Mouse (Mus musculus): ENCODE measurements around the gene Sned1. TPM values are rescaled to one million over a fixed set of nuclear protein-coding genes. Genes with fewer than 3 reads are reported as not detected.
A peak's percentile ranks its signal among the peaks of the same experiment; 100 is the strongest.
"Not testable (repeated sequence)": the region's sequence is repeated elsewhere in the genome, so short reads cannot be mapped to it uniquely, and the experiment has no call there.

Sned1 gene
- total and polyA plus RNA-seq, 3 experiments = 0.22 TPM; not detected in 2

DNA sequence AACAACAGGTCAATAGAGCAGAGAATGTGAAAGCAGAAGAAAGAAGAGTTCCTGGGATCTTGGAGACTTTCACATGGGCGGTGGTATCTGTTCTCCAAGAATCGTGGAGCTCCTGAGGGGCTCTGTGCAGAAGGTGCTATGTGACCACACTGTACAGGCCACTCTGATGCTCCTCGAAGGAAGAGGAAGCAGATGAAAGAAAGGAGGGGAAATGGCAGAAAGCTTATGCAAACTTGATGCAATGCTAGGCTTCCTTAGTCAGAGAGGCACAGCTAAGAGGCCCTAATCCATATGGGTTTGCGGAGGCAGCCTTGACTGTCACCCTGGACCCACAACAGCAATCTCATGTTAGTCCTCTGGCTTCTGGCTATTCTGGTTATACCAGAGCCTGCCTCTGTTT, 55.3 kb downstream of the Sned1 start:
- Histone ChIP-seq H3K27me3 (ENCODE audit: insufficient read depth, low read length) (peaks cover 12% of the 10 kb centered on the region), H3K4me1 (ENCODE audit: insufficient read depth, low read depth, low read length) (no peaks in the 10 kb centered on the region), H3K4me3 (ENCODE audit: low read depth, low read length) (no peak overlapping the region), H3K9me3 (replicated peaks) (no peaks in the 10 kb centered on the region), H3K36me3 (replicated peaks) (peaks cover 6% of the 10 kb centered on the region)
- TF ChIP-seq GATA1 (IDR thresholded peaks at IDR 0.05; ENCODE audit: borderline replicate concordance, low read length) (no peak), GATA2 (IDR thresholded peaks at IDR 0.05; ENCODE audit: borderline replicate concordance, low read depth, low read length) (no peak), CTCF (IDR thresholded peaks at IDR 0.05; ENCODE audit: low read depth, low read length) (no peak), TAL1 (conservative IDR thresholded peaks at IDR 0.05; ENCODE audit: low read depth, low read length) (no peak), POLR2AphosphoS5 (IDR thresholded peaks at IDR 0.05; ENCODE audit: insufficient replicate concordance, low read depth, low read length) (no peak)
- no peak for ATAC-seq (ENCODE audit: extremely low read depth, insufficient number of reproducible peaks, low FRiP score, poor library complexity, severe bottlenecking)
- no peak for DNase-seq (ENCODE audit: low spot score)

DNA sequence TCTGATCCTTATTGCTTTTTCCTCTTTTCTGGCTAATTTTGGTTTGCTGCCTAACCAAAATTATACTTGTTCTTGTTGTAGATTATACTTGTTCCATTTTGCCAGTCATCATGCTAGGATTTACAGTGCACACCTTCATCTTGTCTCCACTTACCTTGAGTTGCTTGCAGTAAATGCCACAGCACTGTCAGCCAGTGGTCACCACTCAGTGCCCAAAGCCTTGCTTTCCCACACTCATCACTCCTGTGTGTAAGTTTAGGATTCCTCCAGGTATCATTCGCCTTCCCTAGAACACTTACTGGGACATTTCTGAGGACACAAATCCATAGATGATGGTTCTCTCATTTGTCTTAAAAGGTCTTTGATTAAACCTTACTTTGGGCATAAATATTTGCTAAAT, 56.0 kb downstream of the Sned1 start:
- no peak for DNase-seq (ENCODE audit: low spot score)
- no peak for ATAC-seq (ENCODE audit: extremely low read depth, insufficient number of reproducible peaks, low FRiP score, poor library complexity, severe bottlenecking)

DNA sequence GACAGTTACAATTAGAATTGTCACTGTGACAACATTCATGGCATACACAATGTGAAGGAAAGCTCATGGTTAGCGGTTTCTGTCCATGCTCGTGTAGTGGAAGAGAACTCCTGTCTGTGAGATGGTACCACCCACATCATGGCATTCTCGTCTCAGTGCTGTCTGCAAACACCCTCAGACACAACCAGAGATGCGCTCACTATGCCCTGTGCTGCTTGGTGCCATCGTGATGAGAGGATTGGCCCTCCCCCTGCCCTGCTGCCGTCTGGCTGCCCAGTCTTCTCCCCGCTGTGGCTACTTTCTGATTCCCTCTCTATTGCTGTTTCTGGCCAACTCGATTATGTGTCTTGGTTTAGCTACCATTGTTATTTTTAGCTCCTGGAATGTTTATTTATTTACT, 56.4 kb downstream of the Sned1 start:
- H3K36me3 ChIP-seq (replicated peaks) = peaks cover 16% of the 10 kb centered on the region
- H3K27me3 ChIP-seq (ENCODE audit: insufficient read depth, low read length) = peaks cover 7% of the 10 kb centered on the region
- H3K9me3 ChIP-seq (replicated peaks) = no peaks in the 10 kb centered on the region
- no peak for DNase-seq (ENCODE audit: low spot score)
- no peak for ATAC-seq (ENCODE audit: extremely low read depth, insufficient number of reproducible peaks, low FRiP score, poor library complexity, severe bottlenecking)
- no peak overlapping the region for H3K4me3 ChIP-seq (ENCODE audit: low read depth, low read length)
- no peaks in the 10 kb centered on the region for H3K4me1 ChIP-seq (ENCODE audit: insufficient read depth, low read depth, low read length)
- TF ChIP-seq TAL1 (conservative IDR thresholded peaks at IDR 0.05; ENCODE audit: low read depth, low read length) = no peak
- peak; percentile 56; the same call in 1 of the 2 replicates for TF ChIP-seq POLR2AphosphoS5 (IDR thresholded peaks at IDR 0.05; ENCODE audit: insufficient replicate concordance, low read depth, low read length)

More for the DNA sequence above, 56.0 kb downstream of the Sned1 start:
- Histone ChIP-seq H3K4me3 (ENCODE audit: low read depth, low read length) (no peak overlapping the region), H3K4me1 (ENCODE audit: insufficient read depth, low read depth, low read length) (no peaks in the 10 kb centered on the region), H3K27me3 (ENCODE audit: insufficient read depth, low read length) (peaks cover 11% of the 10 kb centered on the region), H3K9me3 (replicated peaks) (no peaks in the 10 kb centered on the region), H3K36me3 (replicated peaks) (peaks cover 12% of the 10 kb centered on the region)
- no peak for TF ChIP-seq CTCF (IDR thresholded peaks at IDR 0.05; ENCODE audit: low read depth, low read length)
- no peak for TF ChIP-seq POLR2AphosphoS5 (IDR thresholded peaks at IDR 0.05; ENCODE audit: insufficient replicate concordance, low read depth, low read length)
- no peak for TF ChIP-seq GATA1 (IDR thresholded peaks at IDR 0.05; ENCODE audit: borderline replicate concordance, low read length)
- TF ChIP-seq GATA2 (IDR thresholded peaks at IDR 0.05; ENCODE audit: borderline replicate concordance, low read depth, low read length) = no peak

DNA sequence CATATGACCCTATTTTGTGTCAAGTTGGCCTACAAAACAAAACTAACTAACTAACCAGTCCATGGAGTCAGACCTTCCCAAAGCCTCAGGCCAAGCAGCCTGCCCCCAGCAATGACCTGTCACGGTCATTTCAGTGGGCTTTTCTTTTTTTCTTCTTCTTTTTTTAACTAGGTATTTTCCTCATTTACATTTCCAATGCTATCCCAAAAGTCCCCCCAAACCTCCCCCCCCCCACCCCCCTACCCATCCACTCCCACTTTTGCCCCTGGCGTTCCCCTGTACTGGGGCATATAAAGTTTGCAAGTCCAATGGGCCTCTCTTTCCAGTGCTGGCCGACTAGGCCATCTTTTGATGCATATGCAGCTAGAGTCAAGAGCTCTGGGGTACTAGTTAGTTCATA, 58.9 kb downstream of the Sned1 start:
- DNase-seq (ENCODE audit: low spot score); H3K4me1 ChIP-seq (ENCODE audit: insufficient read depth, low read depth, low read length); H3K4me3 ChIP-seq (ENCODE audit: low read depth, low read length); H3K27me3 ChIP-seq (ENCODE audit: insufficient read depth, low read length); ATAC-seq (ENCODE audit: extremely low read depth, insufficient number of reproducible peaks, low FRiP score, poor library complexity, severe bottlenecking); H3K9me3 ChIP-seq (replicated peaks): not testable (repeated sequence)
- peaks cover 40% of the 10 kb centered on the region for H3K36me3 ChIP-seq (replicated peaks)

DNA sequence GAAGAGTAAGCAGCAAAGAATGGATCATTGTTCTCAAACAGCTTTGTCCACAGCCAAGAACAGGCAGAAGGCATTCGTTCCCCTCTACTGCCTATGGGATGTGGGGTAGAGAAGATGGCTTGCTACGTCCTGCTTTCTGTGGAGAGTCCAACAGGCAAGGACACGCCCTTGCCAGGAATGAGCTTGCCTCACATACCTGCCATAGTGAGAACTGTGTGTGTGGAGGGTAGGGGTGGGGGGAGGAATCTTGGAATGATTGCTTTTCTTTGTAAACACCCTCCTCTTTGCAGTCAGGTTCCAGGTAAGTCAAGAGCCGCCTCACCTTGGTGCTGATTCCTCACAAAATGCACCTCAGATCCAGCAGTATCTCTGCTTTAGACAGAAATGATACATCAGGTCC, 64.2 kb downstream of the Sned1 start:
- no peaks in the 10 kb centered on the region for H3K9me3 ChIP-seq (replicated peaks)
- no peak overlapping the region for H3K4me3 ChIP-seq (ENCODE audit: low read depth, low read length)
- DNase-seq (ENCODE audit: low spot score) (no peak), ATAC-seq (ENCODE audit: extremely low read depth, insufficient number of reproducible peaks, low FRiP score, poor library complexity, severe bottlenecking) (no peak)
- peaks cover 92% of the 10 kb centered on the region for H3K36me3 ChIP-seq (replicated peaks)
- peaks cover 31% of the 10 kb centered on the region for H3K4me1 ChIP-seq (ENCODE audit: insufficient read depth, low read depth, low read length)
- TF ChIP-seq GATA1 (IDR thresholded peaks at IDR 0.05; ENCODE audit: borderline replicate concordance, low read length) = no peak
- H3K27me3 ChIP-seq (ENCODE audit: insufficient read depth, low read length) = no peaks in the 10 kb centered on the region

DNA sequence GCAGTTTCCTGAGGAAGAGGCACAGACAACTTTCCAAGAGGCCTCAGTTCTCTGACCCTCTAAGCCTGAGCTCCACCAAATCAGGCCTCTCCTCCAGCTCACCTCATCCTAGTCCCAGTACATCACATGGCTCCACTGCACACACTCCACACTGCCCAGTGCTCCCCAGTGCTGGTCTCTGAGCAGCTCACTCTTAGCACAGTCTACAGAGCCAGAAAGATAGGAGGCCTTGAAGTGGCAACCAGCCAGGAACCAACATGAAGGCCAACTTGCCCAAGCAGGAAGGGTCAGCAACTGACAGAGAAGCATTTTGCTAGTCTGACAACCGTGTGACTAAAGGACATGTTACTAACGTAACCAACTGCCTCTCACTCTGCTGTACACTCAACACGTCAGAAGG, 64.9 kb downstream of the Sned1 start:
- Histone ChIP-seq H3K36me3 (replicated peaks) (peaks cover 92% of the 10 kb centered on the region), H3K27me3 (ENCODE audit: insufficient read depth, low read length) (no peaks in the 10 kb centered on the region), H3K4me3 (ENCODE audit: low read depth, low read length) (no peak overlapping the region), H3K4me1 (ENCODE audit: insufficient read depth, low read depth, low read length) (peaks cover 36% of the 10 kb centered on the region), H3K9me3 (replicated peaks) (no peaks in the 10 kb centered on the region)
- no peak for ATAC-seq (ENCODE audit: extremely low read depth, insufficient number of reproducible peaks, low FRiP score, poor library complexity, severe bottlenecking)
- no peak for DNase-seq (ENCODE audit: low spot score)
- TF ChIP-seq TAL1 (conservative IDR thresholded peaks at IDR 0.05; ENCODE audit: low read depth, low read length) (no peak), CTCF (IDR thresholded peaks at IDR 0.05; ENCODE audit: low read depth, low read length) (no peak), POLR2AphosphoS5 (IDR thresholded peaks at IDR 0.05; ENCODE audit: insufficient replicate concordance, low read depth, low read length) (no peak), GATA1 (IDR thresholded peaks at IDR 0.05; ENCODE audit: borderline replicate concordance, low read length) (no peak), GATA2 (IDR thresholded peaks at IDR 0.05; ENCODE audit: borderline replicate concordance, low read depth, low read length) (no peak)

DNA sequence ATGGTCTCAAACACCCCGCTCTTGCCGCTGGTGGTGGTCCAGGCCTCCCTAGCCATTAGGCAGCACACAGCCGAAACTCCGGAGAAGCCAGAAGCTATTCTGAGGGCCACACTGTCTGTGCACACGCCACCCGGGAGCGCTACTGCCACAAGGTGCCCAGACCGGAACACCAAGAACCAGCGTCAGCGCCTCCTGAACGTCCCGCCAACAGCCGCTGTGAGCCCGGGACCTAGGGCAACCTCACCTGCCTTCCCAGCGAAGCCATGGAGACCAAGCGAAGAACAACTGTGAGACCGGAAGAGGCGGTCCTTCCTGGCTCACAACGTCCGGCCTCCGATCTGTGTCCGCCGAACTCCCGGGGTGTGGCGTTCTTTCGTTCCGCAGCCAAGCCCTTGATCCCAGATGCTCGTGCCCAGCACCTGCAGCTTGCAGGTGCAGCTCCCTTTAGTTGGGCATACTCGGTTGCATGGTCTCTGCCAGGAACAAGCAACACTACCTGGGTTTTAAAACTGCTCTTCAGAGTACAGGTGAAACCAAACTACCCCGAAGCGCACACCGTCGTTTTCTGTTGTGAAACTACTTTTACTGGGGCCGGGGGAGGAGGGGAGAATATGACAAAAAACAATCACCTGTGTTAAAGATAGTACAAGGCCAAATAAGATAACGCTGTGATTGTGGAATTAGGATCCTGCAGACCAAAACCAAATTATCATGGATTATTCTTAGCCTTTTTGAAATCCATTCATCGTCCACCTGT, 70.1 kb downstream of the Sned1 start, which contains the start of gene Mterf4:
Gene Mterf4 (minus strand): TSS at position 335 of the 757 bp plus-strand sequence.
- ATAC-seq (ENCODE audit: extremely low read depth, insufficient number of reproducible peaks, low FRiP score, poor library complexity, severe bottlenecking) (peak; percentile 99), DNase-seq (ENCODE audit: low spot score) (peak; percentile 96)
- no peaks in the 10 kb centered on the region for H3K27me3 ChIP-seq (ENCODE audit: insufficient read depth, low read length)
- TF ChIP-seq GATA1 (IDR thresholded peaks at IDR 0.05; ENCODE audit: borderline replicate concordance, low read length) (no peak), TAL1 (conservative IDR thresholded peaks at IDR 0.05; ENCODE audit: low read depth, low read length) (no peak), CTCF (IDR thresholded peaks at IDR 0.05; ENCODE audit: low read depth, low read length) (no peak), POLR2AphosphoS5 (IDR thresholded peaks at IDR 0.05; ENCODE audit: insufficient replicate concordance, low read depth, low read length) (0 out of 2 replicates have a peak, but pooled peaks have one; percentile 64), GATA2 (IDR thresholded peaks at IDR 0.05; ENCODE audit: borderline replicate concordance, low read depth, low read length) (no peak)
- H3K4me1 ChIP-seq (ENCODE audit: insufficient read depth, low read depth, low read length) = peaks cover 36% of the 10 kb centered on the region
- H3K36me3 ChIP-seq (replicated peaks) = peaks cover 67% of the 10 kb centered on the region
- no peaks in the 10 kb centered on the region for H3K9me3 ChIP-seq (replicated peaks)
- H3K4me3 ChIP-seq (ENCODE audit: low read depth, low read length) = peak within 1 kb of the TSS; percentile 83
